Mouse (Mus musculus): Measurements from ENCODE around the gene Ubac1. TPM values are rescaled to one million over a fixed set of nuclear protein-coding genes. Genes with fewer than 3 reads are reported as not detected.
A peak's percentile ranks its signal among the peaks of the same experiment; 100 is the strongest.

Ubac1 gene
- 437 and 467 TPM in 2 replicates for polyA plus RNA-seq (2015; fragmentation: Nextera tagmentation; extraction: Ambion mirVana)

GRCm38 (mm10) chr2:26021561-26022257 lies at the start of gene Ubac1:
TSS of gene Ubac1 (minus strand) at chr2:26021747.
- Histone ChIP-seq H3K4me3 (replicated peaks) (peak within 1 kb of the TSS; percentile 75), H3K9me3 (replicated peaks) (no peaks in the 10 kb centered on the region), H3K9ac (peak within 1 kb of the TSS; percentile 94), H3K27ac (replicated peaks) (peak within 1 kb of the TSS; percentile 99), H3K4me2 (peak within 1 kb of the TSS; percentile 80), H3K36me3 (replicated peaks) (peaks cover 18% of the 10 kb centered on the region), H3K27me3 (peaks cover 5% of the 10 kb centered on the region; the same call in 1 of the 2 replicates), H3K4me1 (replicated peaks) (peaks cover 69% of the 10 kb centered on the region)
- WGBS (ENCODE audit: insufficient replicate concordance) = 7% methylated on average over 50 of the region's 50 CpGs
- peak; percentile 89 for ATAC-seq (ENCODE audit: insufficient read depth)

GRCm38 (mm10) chr2:26068592-26068991 lies 47.0 kb upstream of the Ubac1 start:
- Histone ChIP-seq H3K4me1 (replicated peaks) (peaks cover 16% of the 10 kb centered on the region), H3K36me3 (replicated peaks) (no peaks in the 10 kb centered on the region), H3K9ac (no peak overlapping the region), H3K4me3 (replicated peaks) (no peak overlapping the region), H3K27me3 (no peaks in the 10 kb centered on the region), H3K9me3 (replicated peaks) (no peaks in the 10 kb centered on the region), H3K4me2 (peak overlapping the region; percentile 8; the same call in 1 of the 2 replicates), H3K27ac (replicated peaks) (peak overlapping the region; percentile 24; the same call in 1 of the 2 replicates)
- WGBS (ENCODE audit: insufficient replicate concordance) = 76% methylated on average over 1 of the region's 1 CpGs
- ATAC-seq (ENCODE audit: insufficient read depth) = peak; percentile 55; the same call in 1 of the 2 replicates

- peak overlapping the region; percentile 8; the same call in 1 of the 2 replicates for H3K4me2 ChIP-seq
- H3K36me3 ChIP-seq (replicated peaks) = no peaks in the 10 kb centered on the region
- no peak overlapping the region for H3K4me3 ChIP-seq (replicated peaks)
- no peaks in the 10 kb centered on the region for H3K9me3 ChIP-seq (replicated peaks)
- WGBS (ENCODE audit: insufficient replicate concordance) = 32% methylated on average over 7 of the region's 7 CpGs
- H3K4me1 ChIP-seq (replicated peaks) = peaks cover 20% of the 10 kb centered on the region
- no peaks in the 10 kb centered on the region for H3K27me3 ChIP-seq
- ATAC-seq (ENCODE audit: insufficient read depth) = peak; percentile 83
- H3K27ac ChIP-seq (replicated peaks) = 0 out of 2 replicates have a peak overlapping the region, but pooled peaks have one; percentile 29
- H3K9ac ChIP-seq = no peak overlapping the region
Observed at GRCm38 (mm10) chr2:26068175-26068574, 46.6 kb upstream of the Ubac1 start.

GRCm38 (mm10) chr2:26066527-26066926 lies 45.0 kb upstream of the Ubac1 start:
- no peak for ATAC-seq (ENCODE audit: insufficient read depth)
- H3K27ac ChIP-seq (replicated peaks) = no peak overlapping the region
- no peak overlapping the region for H3K4me2 ChIP-seq
- H3K9me3 ChIP-seq (replicated peaks) = no peaks in the 10 kb centered on the region
- H3K4me1 ChIP-seq (replicated peaks) = peaks cover 37% of the 10 kb centered on the region
- no peak overlapping the region for H3K4me3 ChIP-seq (replicated peaks)
- 76% methylated on average over 14 of the region's 14 CpGs for WGBS (ENCODE audit: insufficient replicate concordance)
- no peaks in the 10 kb centered on the region for H3K27me3 ChIP-seq
- H3K36me3 ChIP-seq (replicated peaks) = no peaks in the 10 kb centered on the region
- no peak overlapping the region; the same call in 1 of the 2 replicates for H3K9ac ChIP-seq

- Histone ChIP-seq H3K4me1 (replicated peaks) (peaks cover 43% of the 10 kb centered on the region), H3K36me3 (replicated peaks) (no peaks in the 10 kb centered on the region), H3K27me3 (no peaks in the 10 kb centered on the region), H3K4me2 (peak overlapping the region; percentile 36), H3K4me3 (replicated peaks) (no peak overlapping the region), H3K9ac (peak overlapping the region; percentile 12; the same call in 1 of the 2 replicates), H3K9me3 (replicated peaks) (no peaks in the 10 kb centered on the region), H3K27ac (replicated peaks) (peak overlapping the region; percentile 74)
- peak; percentile 77 for ATAC-seq (ENCODE audit: insufficient read depth)
- 38% methylated on average over 13 of the region's 13 CpGs for WGBS (ENCODE audit: insufficient replicate concordance)
Observed at GRCm38 (mm10) chr2:26062742-26063427, 41.3 kb upstream of the Ubac1 start.

GRCm38 (mm10) chr2:26062241-26062640 lies 40.7 kb upstream of the Ubac1 start:
- no peak for ATAC-seq (ENCODE audit: insufficient read depth)
- 39% methylated on average over 4 of the region's 4 CpGs for WGBS (ENCODE audit: insufficient replicate concordance)
- Histone ChIP-seq H3K27me3 (no peaks in the 10 kb centered on the region), H3K4me3 (replicated peaks) (no peak overlapping the region), H3K4me2 (peak overlapping the region; percentile 36; the same call in 1 of the 2 replicates), H3K9me3 (replicated peaks) (no peaks in the 10 kb centered on the region), H3K36me3 (replicated peaks) (no peaks in the 10 kb centered on the region), H3K27ac (replicated peaks) (peak overlapping the region; percentile 74), H3K9ac (no peak overlapping the region), H3K4me1 (replicated peaks) (peaks cover 39% of the 10 kb centered on the region)

- peak; percentile 76 for ATAC-seq (ENCODE audit: insufficient read depth)
- 55% methylated on average over 21 of the region's 21 CpGs for WGBS (ENCODE audit: insufficient replicate concordance)
Observed at GRCm38 (mm10) chr2:26061018-26061666, 39.6 kb upstream of the Ubac1 start.

GRCm38 (mm10) chr2:26057053-26057452 lies 35.5 kb upstream of the Ubac1 start:
- H3K4me1 ChIP-seq (replicated peaks) = peaks cover 36% of the 10 kb centered on the region
- no peak overlapping the region for H3K4me2 ChIP-seq
- no peak for ATAC-seq (ENCODE audit: insufficient read depth)
- H3K9ac ChIP-seq = no peak overlapping the region
- H3K27ac ChIP-seq (replicated peaks) = no peak overlapping the region
- no peak overlapping the region for H3K4me3 ChIP-seq (replicated peaks)
- 74% methylated on average over 7 of the region's 7 CpGs for WGBS (ENCODE audit: insufficient replicate concordance)
- no peaks in the 10 kb centered on the region for H3K36me3 ChIP-seq (replicated peaks)
- H3K27me3 ChIP-seq = peaks cover 6% of the 10 kb centered on the region; the same call in 1 of the 2 replicates
- H3K9me3 ChIP-seq (replicated peaks) = no peaks in the 10 kb centered on the region

More at GRCm38 (mm10) chr2:26061018-26061666, 39.6 kb upstream of the Ubac1 start:
- no peak overlapping the region for H3K4me3 ChIP-seq (replicated peaks)
- no peak overlapping the region for H3K9ac ChIP-seq
- H3K27me3 ChIP-seq = no peaks in the 10 kb centered on the region
- H3K4me1 ChIP-seq (replicated peaks) = peaks cover 39% of the 10 kb centered on the region
- H3K27ac ChIP-seq (replicated peaks) = peak overlapping the region; percentile 45; the same call in 1 of the 2 replicates
- no peaks in the 10 kb centered on the region for H3K36me3 ChIP-seq (replicated peaks)
- no peak overlapping the region; the same call in 1 of the 2 replicates for H3K4me2 ChIP-seq
- no peaks in the 10 kb centered on the region for H3K9me3 ChIP-seq (replicated peaks)

- no peak overlapping the region for H3K4me2 ChIP-seq
- no peak overlapping the region for H3K4me3 ChIP-seq (replicated peaks)
- H3K27ac ChIP-seq (replicated peaks) = no peak overlapping the region
- H3K4me1 ChIP-seq (replicated peaks) = peaks cover 28% of the 10 kb centered on the region
- no peak for ATAC-seq (ENCODE audit: insufficient read depth)
- no peaks in the 10 kb centered on the region for H3K36me3 ChIP-seq (replicated peaks)
- no peaks in the 10 kb centered on the region for H3K9me3 ChIP-seq (replicated peaks)
- H3K9ac ChIP-seq = no peak overlapping the region
- WGBS (ENCODE audit: insufficient replicate concordance) = 69% methylated on average over 5 of the region's 5 CpGs
- H3K27me3 ChIP-seq = peaks cover 6% of the 10 kb centered on the region; the same call in 1 of the 2 replicates
Observed at GRCm38 (mm10) chr2:26056226-26056625, 34.7 kb upstream of the Ubac1 start.

- ATAC-seq (ENCODE audit: insufficient read depth) = no peak
- no peak overlapping the region for H3K4me3 ChIP-seq (replicated peaks)
- H3K27ac ChIP-seq (replicated peaks) = no peak overlapping the region
- no peak overlapping the region for H3K4me2 ChIP-seq
- no peaks in the 10 kb centered on the region for H3K9me3 ChIP-seq (replicated peaks)
- H3K27me3 ChIP-seq = peaks cover 6% of the 10 kb centered on the region; the same call in 1 of the 2 replicates
- no peak overlapping the region for H3K9ac ChIP-seq
- peaks cover 23% of the 10 kb centered on the region for H3K4me1 ChIP-seq (replicated peaks)
- H3K36me3 ChIP-seq (replicated peaks) = no peaks in the 10 kb centered on the region
- WGBS (ENCODE audit: insufficient replicate concordance) = 59% methylated on average over 2 of the region's 2 CpGs
Observed at GRCm38 (mm10) chr2:26055747-26056102, 34.2 kb upstream of the Ubac1 start.

Measured in liver, embryonic 15.5 days (tissue).